Mouse (Mus musculus) mouse embryonic stem cell (cell line): ENCODE data around the gene Rpn2.

Source experiments
- in situ Hi-C, 2 experiments: fragments of 300-500 bp; cut with MboI; formaldehyde crosslinking; loops; 1 replicate in 1 of 2; 3 replicates in 1 of 2; pipeline ENCODE4 v1.14.3; 2019 to 2020; ENCODE audit warnings: low sequenced_read_pairs in 2 of 2, low pct_unique_long_range_greater_than_20kb in 1 of 2, mixed read lengths in 1 of 2; ENCODE audit not compliant: unreplicated experiment in 1 of 2

The Rpn2 gene

GRCm38 (mm10) chr2:157307715-157308265, 29.0 kb downstream of the Rpn2 start:
- in situ Hi-C loops = no loop called here

DNA sequence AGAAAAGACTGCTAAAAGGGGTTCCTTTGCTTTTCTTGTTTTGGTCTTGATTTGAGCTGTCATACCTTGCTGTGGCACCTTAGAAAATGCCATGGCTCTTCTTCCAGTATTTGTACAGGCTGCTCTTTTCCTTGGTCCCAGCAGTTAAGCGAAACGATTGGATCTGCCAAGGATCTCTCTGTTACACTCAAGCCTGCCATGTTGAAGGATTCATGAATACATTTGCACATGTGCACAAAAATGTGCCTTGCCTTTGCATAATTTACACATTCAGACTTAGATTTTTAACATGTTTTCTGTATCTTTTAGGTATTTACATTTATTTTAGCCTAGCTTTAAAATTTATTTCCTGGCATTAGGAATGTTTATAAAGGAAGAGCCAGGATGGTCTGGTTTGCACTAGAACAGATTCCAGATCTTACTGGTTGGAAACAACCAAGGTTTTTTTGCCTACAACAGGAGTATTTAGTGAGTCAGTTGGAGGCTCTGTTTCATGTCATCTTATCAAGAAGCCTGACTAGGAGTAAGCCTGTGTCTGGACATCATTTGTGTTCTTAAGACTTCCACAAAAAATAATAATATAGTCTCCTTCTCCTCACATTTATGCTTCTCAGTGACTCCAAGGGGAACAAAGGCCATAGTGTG, 29.6 kb downstream of the Rpn2 start:
- in situ Hi-C loops = no loop called here

GRCm38 (mm10) chr2:157309611-157310010, 30.8 kb downstream of the Rpn2 start:
- in situ Hi-C loops = no loop called here

DNA sequence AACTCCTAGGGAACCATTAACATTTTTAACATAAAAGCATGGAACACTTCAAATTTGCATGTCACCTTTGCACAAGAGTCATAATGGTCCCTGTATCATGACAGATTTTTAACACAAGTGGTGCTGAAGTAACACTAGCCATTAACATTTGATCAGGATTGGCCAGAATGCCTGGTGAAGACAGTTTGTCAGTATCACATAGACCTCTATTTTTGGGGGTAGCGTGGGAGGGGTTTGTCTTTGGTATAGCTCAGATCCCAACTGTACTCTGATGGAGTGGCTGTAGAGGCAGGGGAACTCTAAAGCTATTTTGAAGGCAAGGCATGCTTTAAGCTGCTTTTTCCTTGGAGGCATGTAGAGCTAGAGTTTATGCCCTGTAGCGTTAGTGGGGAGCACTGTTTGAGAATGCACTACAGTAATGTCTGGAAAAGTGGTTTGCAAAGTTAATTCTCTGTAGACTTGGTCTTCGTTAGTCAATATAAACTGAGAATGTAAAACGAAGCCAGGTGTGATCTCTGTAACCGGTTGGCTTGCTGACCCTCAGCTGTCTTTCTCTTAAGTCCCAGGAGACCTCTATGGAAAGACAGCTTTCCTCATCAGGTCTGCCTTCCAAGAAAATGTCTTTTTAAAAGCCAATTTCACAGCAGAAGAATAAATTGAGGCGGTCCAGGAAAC, 32.3 kb downstream of the Rpn2 start:
- in situ Hi-C loops = no loop called here

DNA sequence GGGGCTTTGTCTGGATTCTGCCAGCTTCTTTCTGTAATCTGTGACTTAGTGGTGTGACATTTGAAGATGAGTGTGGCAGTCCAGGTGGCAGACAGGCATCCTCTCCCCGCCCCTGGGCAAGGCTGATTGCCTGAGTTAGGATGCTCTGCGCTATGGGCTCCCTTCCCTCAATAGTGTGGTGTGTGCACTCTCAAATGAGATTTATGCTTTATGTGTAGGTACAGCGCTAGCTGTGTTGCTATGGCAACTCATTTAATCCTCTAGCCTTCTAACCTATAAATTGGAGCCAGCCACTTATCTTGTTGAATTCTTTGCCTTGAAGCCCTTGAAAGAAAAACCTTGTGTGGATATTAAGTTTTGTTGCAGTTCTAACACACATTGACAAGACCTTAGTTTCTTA, 34.9 kb downstream of the Rpn2 start:
- in situ Hi-C loops = no loop called here

- in situ Hi-C loops = no loop called here
These were observed 35.5 kb downstream of the Rpn2 start for GRCm38 (mm10) chr2:157314310-157314709.

- in situ Hi-C loops = no loop called here
These were observed 36.7 kb downstream of the Rpn2 start for GRCm38 (mm10) chr2:157315486-157315885.

DNA sequence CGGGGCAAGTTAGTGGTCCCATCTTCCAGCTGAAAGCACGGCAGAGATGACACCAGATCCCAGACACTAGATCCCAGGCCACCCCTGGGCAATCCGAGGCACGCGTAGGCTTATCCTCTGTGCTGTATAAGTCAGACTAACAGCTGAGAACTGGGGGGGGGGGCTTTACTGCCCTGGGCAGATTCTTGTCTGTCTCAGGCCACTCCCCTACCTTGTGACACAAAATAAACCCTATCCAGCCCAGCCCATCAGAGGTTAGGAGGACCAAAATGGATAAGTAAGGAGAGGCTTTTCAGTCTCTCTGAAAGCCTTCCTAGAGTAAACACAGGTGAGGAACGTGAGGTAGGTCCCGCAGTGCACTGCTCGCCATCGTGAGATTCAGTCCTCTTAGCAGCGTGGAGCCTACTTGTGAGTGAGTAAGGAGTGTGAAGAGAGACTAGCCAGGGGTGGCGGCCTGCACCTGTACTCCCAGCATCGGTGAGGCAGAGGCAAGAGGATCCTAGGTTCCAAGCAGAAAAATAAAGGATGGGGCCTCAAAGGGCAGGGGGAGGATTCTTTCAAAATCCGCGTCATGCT, 37.6 kb downstream of the Rpn2 start:
- in situ Hi-C loops = no loop called here

- in situ Hi-C loops = no loop called here
These were observed 38.4 kb downstream of the Rpn2 start for GRCm38 (mm10) chr2:157317220-157317619.

DNA sequence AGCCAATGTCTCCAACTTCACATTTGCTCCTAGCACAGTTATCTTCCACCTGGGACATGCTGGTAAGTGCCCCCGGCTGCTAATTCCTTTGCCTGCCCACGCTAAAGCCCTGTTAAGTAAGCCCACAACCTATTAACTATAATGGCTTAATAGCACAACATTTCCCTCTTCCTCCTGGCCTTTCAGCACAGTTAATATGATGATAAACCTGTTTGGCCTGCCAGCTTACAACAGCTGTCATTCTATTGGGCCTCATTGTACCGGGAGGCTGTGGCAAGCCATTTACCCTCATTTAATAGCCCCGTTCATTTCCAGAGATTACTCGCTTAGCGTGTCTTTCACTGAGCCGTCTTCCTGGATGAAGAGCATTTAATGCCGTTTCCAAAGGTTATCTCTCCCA, 41.3 kb downstream of the Rpn2 start:
- in situ Hi-C loops = loop anchor here in 1 of 2 experiments (5.0 kb wide), 1 partner anchor 33 kb away; no protein-coding TSS in a partner anchor

DNA sequence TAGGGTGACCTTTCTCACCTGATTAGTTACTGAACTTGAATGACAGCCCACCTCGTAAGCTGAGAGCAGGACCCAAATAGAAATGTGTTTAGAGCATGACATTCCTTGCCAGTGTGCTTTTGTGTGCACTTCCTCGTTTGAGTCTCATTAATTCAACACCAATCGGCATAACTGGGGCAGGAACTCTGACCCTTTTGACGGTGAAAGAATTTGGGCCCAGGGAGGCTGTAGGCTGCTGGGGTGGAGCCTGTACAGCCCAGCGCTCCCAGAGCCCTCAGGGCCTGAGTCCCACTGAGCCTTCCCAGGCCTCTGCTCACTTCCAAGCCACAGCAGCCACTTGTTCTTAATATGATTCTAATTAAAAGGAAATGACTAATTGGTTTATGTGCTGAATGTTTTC, 42.1 kb downstream of the Rpn2 start:
- in situ Hi-C loops = loop anchor here in 1 of 2 experiments (5.0 kb wide), 1 partner anchor 34 kb away; no protein-coding TSS in a partner anchor

DNA sequence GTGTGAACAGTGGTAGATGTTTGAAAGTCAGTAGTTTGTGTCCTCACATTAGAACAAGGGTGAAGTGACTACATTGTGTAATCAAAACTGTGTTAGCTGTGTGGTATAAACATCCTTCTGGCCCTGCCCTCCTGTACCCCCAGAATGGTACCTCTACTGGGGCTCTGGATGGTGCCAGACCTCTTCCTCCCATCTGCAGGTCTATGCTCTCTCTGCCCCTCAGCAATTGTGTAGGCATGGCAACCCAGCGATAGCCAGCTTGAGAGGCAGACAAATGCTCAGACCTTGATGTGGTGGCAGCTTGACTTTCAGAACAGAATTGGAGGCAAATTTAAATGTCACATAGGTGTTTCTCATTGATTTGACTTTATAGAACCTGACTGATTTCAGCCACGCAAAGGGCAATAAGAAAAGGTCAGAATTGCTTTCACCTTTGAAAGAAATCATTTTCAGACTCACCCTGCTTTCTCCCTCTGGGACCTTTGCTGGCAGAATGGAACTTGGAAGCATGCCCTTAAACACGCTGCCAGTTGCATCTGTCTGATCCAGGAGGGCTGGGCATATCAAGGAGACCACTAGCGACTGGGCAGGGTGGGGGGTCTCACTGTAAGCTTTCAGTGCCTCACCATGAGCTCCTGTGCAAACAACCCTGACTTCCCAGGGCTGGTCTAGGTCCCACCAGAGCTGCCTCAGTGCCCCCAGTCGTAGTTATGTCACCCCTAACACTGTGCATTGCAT, 43.4 kb downstream of the Rpn2 start:
- in situ Hi-C loops = loop anchor here in 1 of 2 experiments (5.0 kb wide), 1 partner anchor 35 kb away; no protein-coding TSS in a partner anchor

GRCm38 (mm10) chr2:157325238-157325637, 46.4 kb downstream of the Rpn2 start:
- in situ Hi-C loops = no loop called here

DNA sequence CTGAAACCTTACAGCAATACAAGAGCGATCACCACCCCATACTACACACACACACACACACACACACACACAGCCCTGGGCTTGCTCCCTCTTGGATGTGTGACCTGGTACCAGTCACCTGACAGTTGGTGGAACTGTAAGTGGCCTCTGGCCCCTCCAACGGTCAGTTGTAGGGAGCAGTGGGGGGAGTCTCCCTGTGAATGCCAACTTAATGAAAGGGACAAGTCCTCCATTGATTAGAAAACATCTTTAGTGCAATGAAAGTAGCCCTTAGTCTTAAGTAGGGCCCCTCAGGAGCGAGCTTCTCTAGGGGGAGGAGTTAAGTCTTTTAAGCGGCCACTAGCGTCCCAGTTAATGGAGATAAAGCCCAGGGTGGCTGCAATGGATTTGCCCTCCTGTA, 49.3 kb downstream of the Rpn2 start:
- in situ Hi-C loops = no loop called here

DNA sequence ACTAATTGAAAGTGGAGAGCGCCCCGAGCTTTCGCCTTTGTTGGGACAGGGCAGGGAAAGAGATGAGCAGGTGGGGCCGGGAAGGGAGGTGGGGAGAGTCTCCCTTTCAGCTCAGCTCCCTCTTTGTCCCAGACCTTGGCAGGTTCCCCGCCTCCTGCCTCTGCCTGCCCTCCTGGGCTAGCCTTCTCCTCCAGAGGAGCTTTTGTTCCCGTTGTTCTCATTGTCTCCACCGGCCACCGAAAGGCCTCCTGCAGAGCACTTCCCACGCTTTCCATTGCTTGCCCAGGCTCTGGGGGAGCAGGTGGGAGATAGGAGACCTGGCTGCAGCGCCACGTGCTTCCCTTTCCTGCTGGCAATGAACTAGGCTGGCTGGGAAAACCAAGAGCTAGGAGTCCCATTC, 49.8 kb downstream of the Rpn2 start:
- in situ Hi-C loops = no loop called here

GRCm38 (mm10) chr2:157332059-157332458, 53.2 kb downstream of the Rpn2 start:
- in situ Hi-C loops = no loop called here

DNA sequence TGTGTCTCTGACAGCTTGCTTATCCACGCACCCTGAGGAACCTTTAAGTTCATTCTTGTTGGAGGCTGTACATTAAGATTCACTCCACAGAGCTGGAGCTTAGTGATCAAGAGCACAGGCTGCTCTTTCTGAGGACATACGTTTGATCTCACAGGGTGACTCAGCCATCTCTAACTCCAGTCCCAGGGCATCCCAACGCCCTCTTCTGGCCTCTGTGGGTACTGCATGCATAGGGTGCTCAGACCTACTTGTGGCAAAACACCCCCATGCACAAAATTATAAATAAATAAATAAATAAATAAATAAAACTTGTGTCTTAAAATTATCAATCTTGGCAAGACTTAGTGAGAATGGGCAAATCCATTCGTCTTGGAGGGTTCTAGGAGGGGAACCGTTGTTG, 59.8 kb downstream of the Rpn2 start:
- in situ Hi-C loops = no loop called here

DNA sequence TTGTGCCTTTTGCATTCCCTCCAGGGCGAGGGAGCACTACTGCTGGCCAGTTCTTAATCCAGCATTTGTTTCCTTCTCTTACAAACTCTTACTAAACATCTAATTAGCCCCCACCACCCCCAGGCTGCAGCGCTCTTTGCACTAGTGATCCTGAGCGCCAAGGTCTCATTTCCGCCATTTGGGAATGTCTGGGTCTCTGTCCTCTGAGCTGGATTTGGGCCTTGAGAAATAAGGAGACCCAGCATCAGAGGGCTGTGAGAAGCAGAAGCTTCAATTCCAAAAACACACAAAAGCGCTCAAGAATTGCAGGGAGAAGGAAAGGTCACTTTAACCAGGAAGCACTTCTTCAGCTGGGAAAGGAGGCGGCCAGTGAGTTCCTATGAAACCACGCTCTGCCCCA, 60.7 kb downstream of the Rpn2 start:
- in situ Hi-C loops = no loop called here

DNA sequence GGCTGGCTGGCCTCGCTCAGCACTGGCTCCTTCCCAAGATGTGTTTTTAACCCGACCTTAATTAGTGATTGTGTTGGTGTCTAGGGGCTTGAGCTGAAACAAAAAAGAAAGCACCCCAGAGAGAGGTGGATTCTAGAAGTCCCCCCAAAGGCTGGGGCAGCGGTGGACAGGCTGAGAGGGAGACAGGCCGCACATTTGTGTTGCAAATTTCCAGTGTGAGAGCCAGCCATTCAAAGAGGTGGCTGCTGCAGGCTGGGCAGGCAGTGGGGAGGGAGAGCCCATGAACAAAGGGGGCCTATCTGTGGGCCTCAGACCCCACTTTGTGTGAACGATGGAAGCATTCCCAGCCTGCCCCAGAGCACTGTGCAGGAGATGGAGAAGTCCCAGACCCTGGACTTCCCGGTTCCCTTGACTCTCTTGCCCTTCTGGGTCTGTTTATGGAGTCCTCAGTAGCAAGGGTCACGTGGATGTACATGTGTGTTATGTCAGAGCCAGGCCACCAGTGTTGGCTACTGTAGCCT, 61.5 kb downstream of the Rpn2 start:
- in situ Hi-C loops = loop anchor here (5.0 to 10.0 kb wide), 5 partner anchors 77 to 235 kb away; partner anchors contain the start of genes Blcap (in 2 of the 2) and Src (in 1 of the 2)
